Mouse (Mus musculus): ENCODE measurements around the gene Hddc2. TPM values are rescaled to one million over a fixed set of nuclear protein-coding genes. Genes with fewer than 3 reads are reported as not detected.
A peak's percentile ranks its signal among the peaks of the same experiment; 100 is the strongest.

The Hddc2 gene
- polyA plus RNA-seq (2015; fragmentation: Nextera tagmentation; extraction: Ambion mirVana): 66.0 and 66.9 TPM in 2 replicates

- Histone ChIP-seq H3K4me3 (replicated peaks) (peak within 1 kb of the TSS; percentile 82), H3K9ac (replicated peaks) (peak within 1 kb of the TSS; percentile 78), H3K36me3 (peaks cover 4% of the 10 kb centered on the region; the same call in 1 of the 2 replicates), H3K27ac (replicated peaks) (peak within 1 kb of the TSS; percentile 92), H3K9me3 (replicated peaks) (no peaks in the 10 kb centered on the region), H3K4me1 (peaks cover 10% of the 10 kb centered on the region), H3K27me3 (replicated peaks) (no peaks in the 10 kb centered on the region), H3K4me2 (peak within 1 kb of the TSS; percentile 72)
- peak; percentile 96 for ATAC-seq (ENCODE audit: low FRiP score)
- 3% methylated on average over 44 of the region's 44 CpGs for WGBS
These were observed at the start of gene Hddc2 for GRCm38 (mm10) chr10:31312865-31313848. Gene Hddc2, plus strand, starts transcription at chr10:31313383.

- H3K27ac ChIP-seq (replicated peaks): no peak overlapping the region
- no peak overlapping the region for H3K9ac ChIP-seq (replicated peaks)
- no peaks in the 10 kb centered on the region for H3K4me1 ChIP-seq
- H3K4me2 ChIP-seq: no peak overlapping the region
- H3K27me3 ChIP-seq (replicated peaks): no peaks in the 10 kb centered on the region
- no peak for ATAC-seq (ENCODE audit: low FRiP score)
- H3K36me3 ChIP-seq: no peaks in the 10 kb centered on the region
- no peak overlapping the region for H3K4me3 ChIP-seq (replicated peaks)
- no peaks in the 10 kb centered on the region for H3K9me3 ChIP-seq (replicated peaks)
- 72% methylated on average over 2 of the region's 2 CpGs for WGBS
These were observed 40.4 kb upstream of the Hddc2 start for GRCm38 (mm10) chr10:31272738-31273137.

- ATAC-seq (ENCODE audit: low FRiP score): no peak
- Histone ChIP-seq H3K27me3 (replicated peaks) (no peaks in the 10 kb centered on the region), H3K9me3 (replicated peaks) (no peaks in the 10 kb centered on the region), H3K4me1 (no peaks in the 10 kb centered on the region), H3K4me3 (replicated peaks) (no peak overlapping the region), H3K27ac (replicated peaks) (no peak overlapping the region), H3K4me2 (no peak overlapping the region), H3K9ac (replicated peaks) (no peak overlapping the region), H3K36me3 (no peaks in the 10 kb centered on the region)
- WGBS: 59% methylated on average over 1 of the region's 1 CpGs
These were observed 40.0 kb upstream of the Hddc2 start for GRCm38 (mm10) chr10:31273171-31273570.

- ATAC-seq (ENCODE audit: low FRiP score): peak; percentile 59; the same call in 1 of the 2 replicates
- Histone ChIP-seq H3K27ac (replicated peaks) (no peak overlapping the region), H3K9ac (replicated peaks) (no peak overlapping the region), H3K4me1 (no peaks in the 10 kb centered on the region), H3K36me3 (no peaks in the 10 kb centered on the region), H3K27me3 (replicated peaks) (no peaks in the 10 kb centered on the region), H3K4me3 (replicated peaks) (no peak overlapping the region), H3K4me2 (no peak overlapping the region), H3K9me3 (replicated peaks) (no peaks in the 10 kb centered on the region)
These were observed 25.4 kb upstream of the Hddc2 start for GRCm38 (mm10) chr10:31287787-31288186.

- Histone ChIP-seq H3K4me2 (no peak overlapping the region), H3K27ac (replicated peaks) (no peak overlapping the region), H3K4me3 (replicated peaks) (no peak overlapping the region), H3K27me3 (replicated peaks) (no peaks in the 10 kb centered on the region), H3K36me3 (no peaks in the 10 kb centered on the region), H3K9me3 (replicated peaks) (no peaks in the 10 kb centered on the region), H3K4me1 (no peaks in the 10 kb centered on the region), H3K9ac (replicated peaks) (no peak overlapping the region)
- WGBS: 91% methylated on average over 4 of the region's 4 CpGs
- ATAC-seq (ENCODE audit: low FRiP score): no peak
These were observed 24.3 kb upstream of the Hddc2 start for GRCm38 (mm10) chr10:31288697-31289390.

- Histone ChIP-seq H3K4me1 (no peaks in the 10 kb centered on the region), H3K27me3 (replicated peaks) (no peaks in the 10 kb centered on the region), H3K36me3 (no peaks in the 10 kb centered on the region), H3K4me3 (replicated peaks) (no peak overlapping the region), H3K9ac (replicated peaks) (no peak overlapping the region), H3K9me3 (replicated peaks) (no peaks in the 10 kb centered on the region), H3K27ac (replicated peaks) (no peak overlapping the region), H3K4me2 (no peak overlapping the region)
- no peak for ATAC-seq (ENCODE audit: low FRiP score)
- WGBS: 43% methylated on average over 5 of the region's 5 CpGs
These were observed 17.5 kb upstream of the Hddc2 start for GRCm38 (mm10) chr10:31295705-31296104.

- no peaks in the 10 kb centered on the region for H3K4me1 ChIP-seq
- no peak overlapping the region for H3K27ac ChIP-seq (replicated peaks)
- WGBS: 69% methylated on average over 1 of the region's 1 CpGs
- H3K9ac ChIP-seq (replicated peaks): no peak overlapping the region
- H3K27me3 ChIP-seq (replicated peaks): no peaks in the 10 kb centered on the region
- no peak overlapping the region for H3K4me2 ChIP-seq
- no peak for ATAC-seq (ENCODE audit: low FRiP score)
- no peak overlapping the region for H3K4me3 ChIP-seq (replicated peaks)
- no peaks in the 10 kb centered on the region for H3K36me3 ChIP-seq
- H3K9me3 ChIP-seq (replicated peaks): no peaks in the 10 kb centered on the region
These were observed 16.7 kb upstream of the Hddc2 start for GRCm38 (mm10) chr10:31296458-31296857.

- Histone ChIP-seq H3K9ac (replicated peaks) (no peak overlapping the region), H3K27me3 (replicated peaks) (no peaks in the 10 kb centered on the region), H3K4me2 (no peak overlapping the region), H3K4me1 (no peaks in the 10 kb centered on the region), H3K9me3 (replicated peaks) (no peaks in the 10 kb centered on the region), H3K4me3 (replicated peaks) (no peak overlapping the region), H3K36me3 (no peaks in the 10 kb centered on the region), H3K27ac (replicated peaks) (no peak overlapping the region)
- WGBS: 77% methylated on average over 4 of the region's 4 CpGs
- no peak for ATAC-seq (ENCODE audit: low FRiP score)
These were observed 16.1 kb upstream of the Hddc2 start for GRCm38 (mm10) chr10:31297106-31297505.

GRCm38 (mm10) chr10:31298263-31298662, 14.9 kb upstream of the Hddc2 start:
- no peak overlapping the region for H3K4me2 ChIP-seq
- no peaks in the 10 kb centered on the region for H3K4me1 ChIP-seq
- no peak overlapping the region for H3K27ac ChIP-seq (replicated peaks)
- no peak overlapping the region for H3K9ac ChIP-seq (replicated peaks)
- ATAC-seq (ENCODE audit: low FRiP score): no peak
- H3K9me3 ChIP-seq (replicated peaks): no peaks in the 10 kb centered on the region
- no peaks in the 10 kb centered on the region for H3K36me3 ChIP-seq
- no peak overlapping the region for H3K4me3 ChIP-seq (replicated peaks)
- no peaks in the 10 kb centered on the region for H3K27me3 ChIP-seq (replicated peaks)
- 52% methylated on average over 2 of the region's 2 CpGs for WGBS

GRCm38 (mm10) chr10:31298921-31299574, 14.1 kb upstream of the Hddc2 start:
- Histone ChIP-seq H3K27ac (replicated peaks) (no peak overlapping the region), H3K4me1 (no peaks in the 10 kb centered on the region), H3K9me3 (replicated peaks) (no peaks in the 10 kb centered on the region), H3K9ac (replicated peaks) (no peak overlapping the region), H3K4me3 (replicated peaks) (no peak overlapping the region), H3K27me3 (replicated peaks) (no peaks in the 10 kb centered on the region), H3K36me3 (no peaks in the 10 kb centered on the region), H3K4me2 (no peak overlapping the region)
- WGBS: 40% methylated on average over 6 of the region's 6 CpGs
- peak; percentile 75 for ATAC-seq (ENCODE audit: low FRiP score)

GRCm38 (mm10) chr10:31300292-31300691, 12.9 kb upstream of the Hddc2 start:
- Histone ChIP-seq H3K27me3 (replicated peaks) (no peaks in the 10 kb centered on the region), H3K9ac (replicated peaks) (no peak overlapping the region), H3K9me3 (replicated peaks) (no peaks in the 10 kb centered on the region), H3K27ac (replicated peaks) (no peak overlapping the region), H3K36me3 (no peaks in the 10 kb centered on the region), H3K4me2 (no peak overlapping the region), H3K4me3 (replicated peaks) (no peak overlapping the region), H3K4me1 (no peaks in the 10 kb centered on the region)
- ATAC-seq (ENCODE audit: low FRiP score): no peak
- WGBS: 87% methylated on average over 1 of the region's 1 CpGs

All from neural tube, embryonic 15.5 days (tissue).